ENCODE assay signal across 8 mouse cellular contexts in the genomic region with DNA sequence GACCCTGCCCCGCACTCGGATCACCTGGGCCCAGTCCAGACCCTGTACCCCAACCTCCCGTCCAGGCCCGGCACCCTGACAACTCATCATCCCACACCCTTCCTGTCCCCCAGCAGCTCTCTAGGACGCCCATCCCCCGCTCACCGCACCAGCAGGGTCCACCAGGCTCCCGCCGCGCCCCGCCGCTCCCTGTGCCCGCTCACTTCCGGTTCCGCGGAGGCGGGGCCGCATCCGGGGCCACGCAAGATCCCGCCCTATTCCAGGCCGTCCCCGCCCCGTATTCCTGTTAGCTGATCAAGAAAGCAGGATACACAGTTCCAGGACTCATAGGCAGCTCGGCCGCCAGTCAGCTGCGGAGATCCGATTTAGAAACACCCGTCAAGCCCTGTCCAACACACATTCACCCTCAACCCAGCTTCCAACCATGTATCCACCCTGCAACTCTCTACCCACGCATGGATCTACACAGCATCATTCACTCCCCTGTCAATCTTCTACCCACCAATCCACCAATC. TPM values are rescaled to one million over a fixed set of nuclear protein-coding genes. Genes with fewer than 3 reads are reported as not detected.
DNase-seq lines count a peak whose midpoint lies in the region; ATAC-seq and TF ChIP-seq lines count a peak whose summit lies in the region.

A gene (minus strand): TSS at position 465 of the 515 bp plus-strand sequence.

- peaks cover 19% of the 10 kb centered on the region for H3K4me1 ChIP-seq in embryonic facial prominence, embryonic 13.5 days
- H3K4me1 ChIP-seq in small intestine, adult 2 months (ENCODE audit: control insufficient read depth, insufficient read depth, insufficient read length, low read length): peaks cover 16% of the 10 kb centered on the region; the same call in 1 of the 2 replicates

- peak within 1 kb of the TSS; percentile 72 for H3K27ac ChIP-seq in embryonic facial prominence, embryonic 13.5 days
- H3K27ac ChIP-seq in small intestine, adult 2 months (ENCODE audit: insufficient read depth, low read depth, low read length): peak within 1 kb of the TSS; percentile 75

- no peaks in the 10 kb centered on the region for H3K27me3 ChIP-seq in embryonic facial prominence, embryonic 13.5 days
- H3K27me3 ChIP-seq in small intestine, adult 2 months (ENCODE audit: control insufficient read depth, insufficient read depth, low read length): no peaks in the 10 kb centered on the region

- peak; percentile 90 for ATAC-seq in embryonic facial prominence, embryonic 13.5 days (ENCODE audit: insufficient number of reproducible peaks, insufficient read depth, low FRiP score, low TSS enrichment, low read depth)
- ATAC-seq in inflammation-experienced regulatory T-cells, adult 6 months: no peak

- WGBS in embryonic facial prominence, embryonic 13.5 days: 1% methylated on average over 30 of the region's 30 CpGs
- WGBS in small intestine, adult 2 months: 4% methylated on average over 30 of the region's 30 CpGs

- TF ChIP-seq POLR2A in small intestine, adult 2 months (IDR thresholded peaks at IDR 0.05; ENCODE audit: low read depth, low read length): no peak; the same call in none of the 2 replicates

- no peak for TF ChIP-seq CTCF in small intestine, adult 2 months (IDR thresholded peaks at IDR 0.05; ENCODE audit: extremely low read depth, insufficient read length, insufficient replicate concordance, low read depth, low read length)

- H3K36me3 ChIP-seq in embryonic facial prominence, embryonic 13.5 days: peaks cover 18% of the 10 kb centered on the region
- peaks cover 1% of the 10 kb centered on the region for H3K36me3 ChIP-seq in small intestine, adult 2 months (ENCODE audit: control insufficient read depth, insufficient read depth, low read length)

- no peaks in the 10 kb centered on the region for H3K9me3 ChIP-seq in embryonic facial prominence, embryonic 13.5 days

- intact Hi-C loops in left cerebral cortex, postnatal 36 days (cut with DNase I): no loop called here

- H3K9ac ChIP-seq in embryonic facial prominence, embryonic 13.5 days: peak within 1 kb of the TSS; percentile 98

- H3K4me2 ChIP-seq in embryonic facial prominence, embryonic 13.5 days: peak within 1 kb of the TSS; percentile 83

- peak; percentile 94 to 96 for DNase-seq in adrenal gland, postnatal 36 days
- DNase-seq in heart, adult 11 months: peak; percentile 99
- peak; percentile 91 for DNase-seq in kidney, adult 11 months
- DNase-seq in left cerebral cortex, postnatal 36 days (ENCODE audit: low spot score in 2 of 2): peak; percentile 86 to 89
- peak; percentile 91 for DNase-seq in mesoderm, embryonic 11.5 days (ENCODE audit: low read depth, low spot score)

- peak within 1 kb of the TSS; percentile 97 for H3K4me3 ChIP-seq in embryonic facial prominence, embryonic 13.5 days
- peak within 1 kb of the TSS; percentile 88 for H3K4me3 ChIP-seq in small intestine, adult 2 months (ENCODE audit: low read depth, low read length)

RNA-seq across cellular contexts. Expression of the gene that starts here (rescaled TPM):
- 100 to 1,000 TPM; 239 to 243 TPM for total RNA-seq in adrenal gland, postnatal 36 days (2021)
- 166 and 183 TPM in 2 replicates for polyA plus RNA-seq in embryonic facial prominence, embryonic 13.5 days (2015; fragmentation: Nextera tagmentation; extraction: Ambion mirVana)
- total RNA-seq in left cerebral cortex, postnatal 36 days (2021): 100 to 1,000 TPM; 111 to 112 TPM
- polyA plus RNA-seq in small intestine, adult 2 months (2012; rRNA removed): 54.3 and 127 TPM in 2 replicates
- polyA plus RNA-seq in inflammation-experienced regulatory T-cells, adult 6 months (2017; shearing (Covaris generic)): 1 to 10 TPM; 2.3 to 5.5 (median 4.5) TPM
